Mouse (Mus musculus) thymus, adult 2 months (tissue): ENCODE data around the gene Pdk2. TPM values are rescaled to one million over a fixed set of nuclear protein-coding genes. Genes with fewer than 3 reads are reported as not detected.

Experiments used
- DNase-seq: peaks from one replicate; pipeline ENCODE4 v3.0.0; 2021
- H3K27ac ChIP-seq: fragments of 200-500 bp; 2 replicates; pipeline ENCODE4 v1.5.1; 2012; ENCODE audit warnings: low read length, control low read depth; ENCODE audit not compliant: control insufficient read depth, insufficient read depth
- H3K27me3 ChIP-seq: fragments of 200-500 bp; 2 replicates; pipeline ENCODE4 v1.6.1; 2012; ENCODE audit warnings: mild to moderate bottlenecking, low read length, moderate library complexity, mixed read lengths; ENCODE audit not compliant: control insufficient read depth, insufficient read depth
- H3K36me3 ChIP-seq: fragments of 200-500 bp; 2 replicates; pipeline ENCODE4 v1.6.1; 2012; ENCODE audit warnings: mild to moderate bottlenecking, low read length, moderate library complexity; ENCODE audit not compliant: control insufficient read depth, insufficient read depth
- H3K4me1 ChIP-seq: fragments of 200-500 bp; replicated peaks from 2 replicates; pipeline ENCODE4 v1.6.1; 2012; ENCODE audit warnings: low read length; ENCODE audit not compliant: control insufficient read depth, insufficient read depth
- H3K4me3 ChIP-seq: fragments of 200-500 bp; 2 replicates; pipeline ENCODE4 v1.5.1; 2012; ENCODE audit warnings: mild to moderate bottlenecking, low read length, control low read depth, moderate library complexity; ENCODE audit not compliant: control insufficient read depth, insufficient read depth
- CTCF ChIP-seq: fragments of 200-500 bp; IDR thresholded peaks from 2 replicates; pipeline ENCODE4 v1.5.1; 2012; ENCODE audit warnings: mild to moderate bottlenecking, control low read depth, low read length, moderate library complexity, borderline replicate concordance; ENCODE audit not compliant: control insufficient read depth, poor library complexity, insufficient read depth; ENCODE audit errors: extremely low read depth
- POLR2A ChIP-seq: fragments of 200-500 bp; IDR thresholded peaks from 2 replicates; pipeline ENCODE4 v1.6.1; 2012; ENCODE audit warnings: mild to moderate bottlenecking, low read length, control low read depth, moderate library complexity; ENCODE audit not compliant: control insufficient read depth, poor library complexity, insufficient read depth; ENCODE audit errors: extremely low read depth
- WGBS: fragments of 180-500 bp; shearing (Covaris S2); methylation state at CpG from one replicate; pipeline ENCODE4 v1.1.7; 2018; 5-methylcytosine and 5-hydroxymethylcytosine counted together
- polyA plus RNA-seq: library from polyadenylated mRNA; depleted of rRNA; stranded (reverse); fragments of >200 nt; gene quantifications from 2 replicates; pipeline ENCODE4 v1.2.3, GENCODE M21; 2012

Gene Pdk2
- polyA plus RNA-seq, 1 experiment, result 55.0 TPM

- H3K27ac ChIP-seq, result no peak overlapping the region
- no peaks in the 10 kb centered on the region for H3K36me3 ChIP-seq
- no peak for TF ChIP-seq CTCF
- TF ChIP-seq POLR2A, result no peak
- H3K4me3 ChIP-seq, result no peak overlapping the region
- peaks cover 12% of the 10 kb centered on the region for H3K4me1 ChIP-seq
- DNase-seq, result no peak
- H3K27me3 ChIP-seq, result peaks cover 10% of the 10 kb centered on the region; the same call in 1 of the 2 replicates
- WGBS, result 87% methylated on average over 8 of the region's 8 CpGs
Observed at GRCm38 (mm10) chr11:95072136-95072535, 31.0 kb upstream of the Pdk2 start.

GRCm38 (mm10) chr11:95071266-95071665, 30.1 kb upstream of the Pdk2 start:
- H3K36me3 ChIP-seq, result no peaks in the 10 kb centered on the region
- no peak overlapping the region for H3K4me3 ChIP-seq
- H3K27ac ChIP-seq, result no peak overlapping the region
- 0 out of 2 replicates have a peak, but pooled peaks cover 7% of the 10 kb centered on the region for H3K4me1 ChIP-seq
- TF ChIP-seq CTCF (no peak), POLR2A (no peak)
- peaks cover 5% of the 10 kb centered on the region; the same call in 1 of the 2 replicates for H3K27me3 ChIP-seq
- 87% methylated on average over 7 of the region's 7 CpGs for WGBS
- no peak for DNase-seq

- no peak for TF ChIP-seq POLR2A
- TF ChIP-seq CTCF, result no peak
- DNase-seq, result no peak
- Histone ChIP-seq H3K27me3 (peaks cover 5% of the 10 kb centered on the region; the same call in 1 of the 2 replicates), H3K36me3 (no peaks in the 10 kb centered on the region), H3K4me1 (0 out of 2 replicates have a peak, but pooled peaks cover 2% of the 10 kb centered on the region), H3K4me3 (no peak overlapping the region), H3K27ac (no peak overlapping the region)
- 87% methylated on average over 8 of the region's 8 CpGs for WGBS
Observed at GRCm38 (mm10) chr11:95070140-95071107, 29.3 kb upstream of the Pdk2 start.

GRCm38 (mm10) chr11:95069226-95069957, 28.2 kb upstream of the Pdk2 start:
- TF ChIP-seq POLR2A (no peak), CTCF (no peak)
- 95% methylated on average over 10 of the region's 10 CpGs for WGBS
- Histone ChIP-seq H3K4me3 (no peak overlapping the region), H3K4me1 (no peaks in the 10 kb centered on the region), H3K27me3 (no peaks in the 10 kb centered on the region), H3K36me3 (no peaks in the 10 kb centered on the region), H3K27ac (no peak overlapping the region)
- no peak for DNase-seq

GRCm38 (mm10) chr11:95056768-95057501, 15.8 kb upstream of the Pdk2 start:
- H3K36me3 ChIP-seq, result no peaks in the 10 kb centered on the region
- H3K27me3 ChIP-seq, result no peaks in the 10 kb centered on the region
- H3K4me1 ChIP-seq, result peaks cover 13% of the 10 kb centered on the region
- DNase-seq, result peak; percentile 31
- peak overlapping the region; percentile 63; the same call in 1 of the 2 replicates for H3K27ac ChIP-seq
- peak overlapping the region; percentile 54 for H3K4me3 ChIP-seq
- WGBS, result 65% methylated on average over 19 of the region's 19 CpGs
- TF ChIP-seq POLR2A (no peak), CTCF (no peak)

GRCm38 (mm10) chr11:95053062-95053461, 11.9 kb upstream of the Pdk2 start:
- no peak for TF ChIP-seq CTCF
- no peak for TF ChIP-seq POLR2A
- Histone ChIP-seq H3K27ac (no peak overlapping the region), H3K36me3 (no peaks in the 10 kb centered on the region), H3K4me1 (peaks cover 13% of the 10 kb centered on the region), H3K27me3 (no peaks in the 10 kb centered on the region), H3K4me3 (no peak overlapping the region)
- DNase-seq, result no peak
- WGBS, result 95% methylated on average over 9 of the region's 9 CpGs
